Mouse (Mus musculus) right cerebral cortex, adult 18-20 months (tissue): ENCODE results near the gene Ddx51.

Experiments
- DNase-seq: peaks from one replicate; pipeline ENCODE4 v3.0.0; 2022; ENCODE audit warnings: mixed read lengths

Gene Ddx51

DNA sequence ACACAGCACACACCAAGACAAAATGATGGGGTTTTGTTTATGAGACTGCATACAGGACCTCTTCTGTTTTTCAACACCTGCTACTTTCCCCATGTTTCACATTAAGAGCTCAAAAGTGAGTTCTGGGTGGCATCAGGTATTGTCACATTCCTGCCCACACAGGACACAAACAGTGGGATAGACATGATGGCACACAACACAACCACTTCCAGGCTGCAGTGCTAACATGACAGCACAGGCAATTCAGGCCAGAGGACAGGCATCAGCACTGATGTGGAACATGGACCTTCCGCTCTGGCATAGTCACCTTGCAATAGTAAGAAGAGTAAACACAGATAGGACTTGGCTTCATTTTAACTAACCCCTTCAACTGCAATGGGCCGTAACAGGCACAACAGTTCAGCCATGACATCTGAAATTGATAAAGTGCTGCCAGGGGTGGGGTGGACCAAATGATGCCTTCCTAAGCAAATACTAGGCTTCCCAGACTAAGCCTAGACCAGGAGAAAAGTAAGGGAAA, 11.6 kb downstream of the Ddx51 start:
- DNase-seq: no peak

DNA sequence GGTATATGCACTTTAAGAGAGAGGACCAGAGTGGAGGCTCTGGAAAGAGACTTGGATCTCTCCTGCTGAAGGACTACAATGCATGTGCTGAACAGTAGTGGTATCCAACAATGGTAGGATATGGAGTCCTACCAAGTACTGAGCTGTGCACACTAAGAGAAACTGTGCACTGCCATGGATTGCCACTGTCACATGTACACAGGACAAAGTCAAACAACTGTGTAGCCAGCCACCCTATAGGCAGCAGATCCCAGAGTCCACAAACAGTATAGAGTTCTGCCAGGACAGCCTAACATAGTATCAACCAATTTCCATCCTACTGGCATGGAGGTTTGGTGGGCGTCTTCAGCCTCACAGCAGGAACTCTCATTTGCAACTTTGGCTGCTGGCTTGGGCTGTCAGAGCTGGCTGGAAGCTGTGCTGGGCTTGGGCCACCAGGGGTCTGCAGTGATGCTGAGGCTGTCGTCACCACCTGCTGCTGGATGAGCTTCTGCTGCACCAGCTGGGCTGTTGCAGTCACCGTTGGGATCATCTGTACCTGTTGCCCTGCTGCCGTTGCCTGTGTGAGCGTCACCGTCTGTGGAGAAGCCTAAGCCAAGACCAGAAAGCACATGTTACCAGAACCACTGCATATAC, 12.4 kb downstream of the Ddx51 start:
- no peak for DNase-seq

GRCm38 (mm10) chr5:110682041-110682440, 28.8 kb downstream of the Ddx51 start:
- no peak for DNase-seq

DNA sequence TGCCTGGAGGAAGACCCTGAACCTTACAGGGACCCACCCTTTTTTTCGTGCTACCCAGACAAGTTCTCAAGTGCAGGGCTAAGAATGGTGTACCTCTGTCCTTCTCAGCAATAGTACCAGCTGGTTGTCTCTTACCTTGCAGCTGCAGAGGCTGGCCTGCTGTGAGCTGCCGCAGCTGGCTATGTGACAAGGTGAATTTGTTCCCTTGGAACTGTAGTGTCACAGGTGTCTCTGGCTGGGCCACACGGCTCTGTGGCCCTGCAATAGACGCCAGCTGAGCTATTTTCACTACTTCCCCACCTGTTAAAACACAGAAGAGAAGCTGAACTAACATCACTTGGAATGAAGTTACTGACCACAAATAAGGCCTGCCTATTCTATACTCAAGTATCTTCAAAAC, 45.4 kb downstream of the Ddx51 start:
- no peak for DNase-seq

DNA sequence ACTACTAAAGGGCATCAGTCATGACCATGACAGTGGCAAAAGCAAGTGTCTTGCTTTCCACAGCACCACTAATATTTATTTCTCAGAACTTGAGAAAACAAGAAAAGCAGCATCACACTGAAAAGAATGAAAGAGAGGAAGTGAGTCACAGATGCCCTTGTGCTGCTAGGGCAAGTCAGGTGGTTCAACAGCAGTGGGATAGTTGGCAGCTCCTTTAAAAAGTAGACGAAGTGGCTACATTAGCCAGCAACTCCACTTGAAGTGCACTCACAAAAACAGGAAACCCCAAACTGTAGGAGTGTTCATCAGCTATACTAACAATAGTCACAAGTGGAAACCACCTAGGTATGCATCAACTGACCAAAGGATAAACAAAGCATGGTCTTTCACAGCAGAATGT, 50.8 kb downstream of the Ddx51 start:
- no peak for DNase-seq

- DNase-seq: peak; percentile 45
Observed at GRCm38 (mm10) chr5:110709256-110709655, 56.0 kb downstream of the Ddx51 start.
